Mouse (Mus musculus) neutrophil, adult 5-6 weeks (primary cell): ENCODE measurements around the gene Pa2g4. TPM values are rescaled to one million over a fixed set of nuclear protein-coding genes. Genes with fewer than 3 reads are reported as not detected.

Experiments used
- ATAC-seq: fragments of 151-379, 151-347 bp; 2 replicates; pipeline ENCODE4 v1.8.0; 2017; ENCODE audit warnings: mild to moderate bottlenecking, moderate TSS enrichment; ENCODE audit not compliant: insufficient number of reproducible peaks, poor library complexity, low FRiP score, severe bottlenecking; ENCODE audit errors: extremely low read depth
- total RNA-seq: library from RNA; stranded (forward); fragments of 200-1000 nt; gene quantifications from 2 replicates; pipeline ENCODE4 v1.2.3, GENCODE M21; 2017

Gene Pa2g4
- total RNA-seq, 1 experiment from 2014 or later, result 47.6 TPM

GRCm38 (mm10) chr10:128544674-128545569 is 20.9 kb downstream of the Pa2g4 start:
- no peak for ATAC-seq

GRCm38 (mm10) chr10:128544151-128544657 is 21.6 kb downstream of the Pa2g4 start:
- no peak for ATAC-seq

- no peak for ATAC-seq
Measured at GRCm38 (mm10) chr10:128543100-128543499, 22.7 kb downstream of the Pa2g4 start.

- ATAC-seq, result no peak
Measured at GRCm38 (mm10) chr10:128538340-128538870, 27.4 kb downstream of the Pa2g4 start.

- peak; percentile 99 for ATAC-seq
Measured at GRCm38 (mm10) chr10:128536266-128536940, 29.4 kb downstream of the Pa2g4 start.

- ATAC-seq, result peak; percentile 51
Measured at GRCm38 (mm10) chr10:128535624-128536265, 30.0 kb downstream of the Pa2g4 start.

- no peak for ATAC-seq
Measured at GRCm38 (mm10) chr10:128535206-128535605, 30.6 kb downstream of the Pa2g4 start.

GRCm38 (mm10) chr10:128526366-128527356 is 39.1 kb downstream of the Pa2g4 start:
- no peak for ATAC-seq

GRCm38 (mm10) chr10:128525671-128526308 is 40.0 kb downstream of the Pa2g4 start, which contains the start of gene Esyt1:
Gene Esyt1, minus strand, starts transcription at chr10:128525871.
- ATAC-seq, result peak; percentile 88

- peak; percentile 24 for ATAC-seq
Measured at GRCm38 (mm10) chr10:128524732-128525662, 40.8 kb downstream of the Pa2g4 start.

GRCm38 (mm10) chr10:128524111-128524731 is 41.6 kb downstream of the Pa2g4 start:
- no peak for ATAC-seq

GRCm38 (mm10) chr10:128522351-128522750 is 43.4 kb downstream of the Pa2g4 start:
- ATAC-seq, result no peak

GRCm38 (mm10) chr10:128520591-128520990 is 45.2 kb downstream of the Pa2g4 start:
- no peak for ATAC-seq

GRCm38 (mm10) chr10:128518833-128519232 is 47.0 kb downstream of the Pa2g4 start:
- ATAC-seq, result peak; percentile 51; the same call in 1 of the 2 replicates

- ATAC-seq, result no peak
Measured at GRCm38 (mm10) chr10:128516677-128517076, 49.1 kb downstream of the Pa2g4 start.

GRCm38 (mm10) chr10:128516029-128516428 is 49.8 kb downstream of the Pa2g4 start:
- ATAC-seq, result no peak
